Mouse (Mus musculus) neutrophil, adult 83 days (primary cell): ENCODE results near the gene Vmn1r25. TPM values are rescaled to one million over a fixed set of nuclear protein-coding genes. Genes with fewer than 3 reads are reported as not detected.

Experiments
- total RNA-seq, 2 experiments: library from RNA; stranded (reverse); gene quantifications; one replicate each; pipeline ENCODE4 v1.2.4; 2023

Vmn1r25 gene
- total RNA-seq: not detected

GRCm38 (mm10) chr6:57980710-57981109 is at the start of gene Vmn1r25:
Gene Vmn1r25, minus strand, starts transcription at chr6:57980810.

DNA sequence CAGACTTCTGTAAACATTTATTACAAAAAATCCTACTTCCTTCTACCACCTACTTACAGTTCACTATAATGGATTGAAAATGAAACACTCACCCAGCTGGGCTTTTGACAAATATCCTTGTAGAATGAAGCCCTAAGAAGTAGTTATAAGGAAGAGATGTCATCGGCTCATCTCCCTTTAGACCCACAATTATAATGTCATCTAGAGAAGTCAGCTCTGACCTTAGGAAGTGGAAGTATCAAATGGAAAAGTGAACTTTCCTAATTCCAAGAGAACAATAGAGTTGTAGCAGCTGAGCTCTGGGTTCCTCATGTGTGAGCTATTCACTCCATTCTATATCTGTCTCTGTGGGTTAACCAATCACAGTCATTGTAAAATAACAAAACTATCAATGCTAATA is 34.4 kb upstream of the Vmn1r25 start, which contains the start of gene Vmn1r26:
Gene Vmn1r26, minus strand, starts transcription at position 101 of the 400 bp plus-strand sequence.

DNA sequence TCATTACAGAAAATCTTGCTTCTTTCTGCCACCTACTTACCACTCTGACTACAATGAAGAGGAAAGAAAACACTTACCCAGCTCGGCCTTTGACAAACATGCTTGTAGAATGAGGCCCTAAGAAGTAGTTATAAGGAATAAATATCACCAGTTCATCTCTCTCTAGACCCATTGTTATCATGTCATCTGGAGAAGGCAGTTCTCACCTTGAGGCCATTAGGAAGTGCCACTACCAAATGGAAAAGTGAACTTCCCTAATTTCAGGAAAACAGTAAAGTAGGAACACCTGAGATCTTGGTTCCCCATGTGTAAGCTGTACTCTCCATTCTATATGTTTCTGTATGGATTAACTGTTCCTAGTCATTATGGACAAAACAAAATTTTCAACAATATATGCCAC is 19.2 kb downstream of the Vmn1r25 start, which contains the start of gene Vmn1r24:
Gene Vmn1r24, minus strand, starts transcription at position 101 of the 400 bp plus-strand sequence.

Other genes with a start within 250 kb of the Vmn1r25 start
- 10 to 100 TPM; 15.6 to 17.6 TPM for gene Vopp1, start 155.7 kb downstream of the Vmn1r25 start, total RNA-seq
- gene Vmn1r21, start 130.5 kb downstream of the Vmn1r25 start, total RNA-seq: not detected
- gene Vmn1r22, start 72.8 kb downstream of the Vmn1r25 start, total RNA-seq: not detected
- gene Vmn1r23, start 54.0 kb downstream of the Vmn1r25 start, total RNA-seq: not detected
- not detected for gene Vmn1r24, start 19.3 kb downstream of the Vmn1r25 start, total RNA-seq
- gene Vmn1r26, start 34.3 kb upstream of the Vmn1r25 start, total RNA-seq: not detected
- not detected for gene Vmn1r27, start 238.0 kb upstream of the Vmn1r25 start, total RNA-seq